Mouse (Mus musculus) limb, embryonic 13.5 days (tissue): ENCODE results near the gene Pnpla2. TPM values are rescaled to one million over a fixed set of nuclear protein-coding genes. Genes with fewer than 3 reads are reported as not detected.
A peak's percentile ranks its signal among the peaks of the same experiment; 100 is the strongest.
"Not testable (repeated sequence)": the region's sequence is repeated elsewhere in the genome, so short reads cannot be mapped to it uniquely, and the experiment has no call there.

Experiments used
- ATAC-seq: fragments of 200-750 bp; cut with Nextera tagmentation; 2 replicates; pipeline ENCODE4 v1.8.0; 2017; ENCODE audit warnings: low read depth, moderate number of reproducible peaks, moderate TSS enrichment; ENCODE audit not compliant: low FRiP score
- H3K27ac ChIP-seq: fragments of 300-500 bp; sonication (generic); 2 replicates; pipeline ENCODE4 v1.5.1; 2015; ENCODE audit warnings: inconsistent platforms, mild to moderate bottlenecking, moderate library complexity
- H3K27me3 ChIP-seq: fragments of 300-500 bp; sonication (generic); 2 replicates; pipeline ENCODE4 v1.6.1; 2015; ENCODE audit warnings: mild to moderate bottlenecking, inconsistent platforms
- H3K36me3 ChIP-seq: fragments of 300-500 bp; sonication (generic); 2 replicates; pipeline ENCODE4 v1.6.1; 2015; ENCODE audit warnings: inconsistent platforms, mild to moderate bottlenecking, moderate library complexity
- H3K4me1 ChIP-seq: fragments of 300-500 bp; sonication (generic); 2 replicates; pipeline ENCODE4 v1.6.1; 2015; ENCODE audit warnings: inconsistent platforms
- H3K4me2 ChIP-seq: fragments of 300-500 bp; sonication (generic); replicated peaks from 2 replicates; pipeline ENCODE4 v1.6.1; 2015; ENCODE audit warnings: inconsistent platforms, mild to moderate bottlenecking, moderate library complexity
- H3K4me3 ChIP-seq: fragments of 300-500 bp; sonication (generic); 2 replicates; pipeline ENCODE4 v1.5.1; 2015; ENCODE audit warnings: moderate library complexity, mild to moderate bottlenecking, inconsistent platforms
- H3K9ac ChIP-seq: fragments of 300-500 bp; sonication (generic); 2 replicates; pipeline ENCODE4 v1.6.1; 2015; ENCODE audit warnings: mild to moderate bottlenecking, inconsistent platforms
- H3K9me3 ChIP-seq: fragments of 300-500 bp; sonication (generic); 2 replicates; pipeline ENCODE4 v1.6.1; 2016; ENCODE audit warnings: inconsistent platforms
- WGBS: fragments of 180-500 bp; shearing (Covaris S2); methylation state at CpG from one replicate; pipeline ENCODE4 v1.1.7; 2015; 5-methylcytosine and 5-hydroxymethylcytosine counted together
- polyA plus RNA-seq: library from polyadenylated mRNA; unstranded; fragments of >200 nt; fragmentation: Nextera tagmentation; extraction: Ambion mirVana; gene quantifications from 2 replicates; pipeline ENCODE4 v1.2.1, GENCODE M21; 2015

The Pnpla2 gene
- polyA plus RNA-seq: 13.9 and 14.7 TPM in 2 replicates

DNA sequence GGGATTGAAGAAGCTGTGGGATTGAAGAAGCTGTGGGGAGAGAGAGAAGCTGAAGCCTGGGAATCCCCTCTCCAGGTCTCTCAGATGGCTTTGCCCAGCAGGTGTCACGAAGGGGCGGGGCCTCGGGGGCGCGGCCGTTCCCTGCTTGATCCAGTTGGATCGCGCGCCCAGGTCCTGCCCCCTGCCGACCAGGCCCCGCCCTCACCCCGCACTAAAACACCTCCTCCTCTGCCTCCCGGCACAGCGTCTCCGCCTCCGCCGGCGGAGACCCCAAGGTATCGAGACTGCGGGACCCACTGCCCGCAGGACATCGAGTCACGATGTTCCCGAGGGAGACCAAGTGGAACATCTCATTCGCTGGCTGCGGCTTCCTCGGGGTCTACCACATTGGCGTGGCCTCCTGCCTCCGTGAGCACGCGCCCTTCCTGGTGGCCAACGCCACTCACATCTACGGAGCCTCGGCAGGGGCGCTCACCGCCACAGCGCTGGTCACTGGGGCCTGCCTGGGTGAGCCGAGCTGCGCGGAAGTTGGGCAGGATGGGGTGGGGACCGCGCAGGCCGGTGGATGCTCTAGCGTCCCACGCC, at the start of gene Pnpla2:
Pnpla2 (plus strand) TSS at position 232 of the 585 bp plus-strand sequence.
- Histone ChIP-seq H3K9ac (peak within 1 kb of the TSS; percentile 72), H3K27ac (peak within 1 kb of the TSS; percentile 17; the same call in 1 of the 2 replicates), H3K27me3 (peaks cover 19% of the 10 kb centered on the region), H3K36me3 (peaks cover 27% of the 10 kb centered on the region), H3K4me2 (peak within 1 kb of the TSS; percentile 97), H3K4me1 (peaks cover 9% of the 10 kb centered on the region), H3K9me3 (no peaks in the 10 kb centered on the region), H3K4me3 (peak within 1 kb of the TSS; percentile 66)
- under 1% methylated on average over 45 of the region's 45 CpGs for WGBS
- ATAC-seq: peak; percentile 88

DNA sequence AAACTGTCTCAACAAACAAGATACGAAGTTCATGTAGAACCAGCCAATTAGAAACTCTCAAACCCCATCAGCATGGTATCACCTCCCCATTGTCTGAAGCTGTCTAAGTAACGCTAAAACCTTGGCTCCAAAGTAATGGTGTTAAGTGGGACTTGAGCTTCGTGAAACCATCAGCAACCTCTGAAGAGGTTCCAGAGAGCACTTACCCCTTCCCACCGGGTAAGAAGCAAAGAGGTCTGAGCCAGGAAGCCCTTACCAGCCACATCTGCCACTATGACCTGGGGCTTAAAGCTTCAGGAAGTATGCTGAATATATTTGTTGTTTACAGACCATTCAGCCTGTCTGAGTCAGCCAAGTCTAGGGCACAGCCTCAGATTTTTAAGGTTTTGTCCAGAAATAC, 49.5 kb upstream of the Pnpla2 start:
- Histone ChIP-seq H3K27ac (no peak overlapping the region), H3K9me3 (no peaks in the 10 kb centered on the region), H3K4me1 (peaks cover 5% of the 10 kb centered on the region), H3K4me3 (no peak overlapping the region), H3K27me3 (no peaks in the 10 kb centered on the region), H3K9ac (no peak overlapping the region), H3K36me3 (peaks cover 70% of the 10 kb centered on the region), H3K4me2 (no peak overlapping the region)
- ATAC-seq: no peak
- 81% methylated on average over 4 of the region's 4 CpGs for WGBS

GRCm38 (mm10) chr7:141407670-141408069, 47.3 kb upstream of the Pnpla2 start:
- not testable (repeated sequence) for H3K4me1 ChIP-seq, H3K4me3 ChIP-seq, H3K27me3 ChIP-seq, H3K4me2 ChIP-seq, H3K27ac ChIP-seq, ATAC-seq, H3K9ac ChIP-seq, H3K9me3 ChIP-seq
- peaks cover 62% of the 10 kb centered on the region for H3K36me3 ChIP-seq
- 97% methylated on average over 7 of the region's 7 CpGs for WGBS

- Histone ChIP-seq H3K4me3 (no peak overlapping the region), H3K4me1 (peaks cover 14% of the 10 kb centered on the region), H3K4me2 (no peak overlapping the region), H3K36me3 (peaks cover 52% of the 10 kb centered on the region), H3K27ac (no peak overlapping the region), H3K9me3 (no peaks in the 10 kb centered on the region), H3K27me3 (no peaks in the 10 kb centered on the region), H3K9ac (0 out of 2 replicates have a peak overlapping the region, but pooled peaks have one; percentile 2)
- ATAC-seq: peak; percentile 65
- WGBS: 14% methylated on average over 11 of the region's 11 CpGs
Measured at GRCm38 (mm10) chr7:141408833-141409232, 46.2 kb upstream of the Pnpla2 start.

GRCm38 (mm10) chr7:141410631-141411030, 44.4 kb upstream of the Pnpla2 start:
- no peaks in the 10 kb centered on the region for H3K27me3 ChIP-seq
- H3K36me3 ChIP-seq: peaks cover 46% of the 10 kb centered on the region
- no peak for ATAC-seq
- H3K27ac ChIP-seq: no peak overlapping the region
- no peak overlapping the region for H3K4me2 ChIP-seq
- H3K9me3 ChIP-seq: no peaks in the 10 kb centered on the region
- H3K4me1 ChIP-seq: peaks cover 14% of the 10 kb centered on the region
- H3K4me3 ChIP-seq: no peak overlapping the region
- WGBS: 91% methylated on average over 8 of the region's 8 CpGs
- no peak overlapping the region; the same call in 1 of the 2 replicates for H3K9ac ChIP-seq

GRCm38 (mm10) chr7:141411667-141412066, 43.3 kb upstream of the Pnpla2 start:
- H3K9me3 ChIP-seq: no peaks in the 10 kb centered on the region
- no peak overlapping the region for H3K4me2 ChIP-seq
- H3K36me3 ChIP-seq: peaks cover 46% of the 10 kb centered on the region
- no peak overlapping the region for H3K9ac ChIP-seq
- no peak overlapping the region for H3K4me3 ChIP-seq
- no peak for ATAC-seq
- no peak overlapping the region for H3K27ac ChIP-seq
- no peaks in the 10 kb centered on the region for H3K27me3 ChIP-seq
- peaks cover 14% of the 10 kb centered on the region for H3K4me1 ChIP-seq
- WGBS: 96% methylated on average over 1 of the region's 1 CpGs

DNA sequence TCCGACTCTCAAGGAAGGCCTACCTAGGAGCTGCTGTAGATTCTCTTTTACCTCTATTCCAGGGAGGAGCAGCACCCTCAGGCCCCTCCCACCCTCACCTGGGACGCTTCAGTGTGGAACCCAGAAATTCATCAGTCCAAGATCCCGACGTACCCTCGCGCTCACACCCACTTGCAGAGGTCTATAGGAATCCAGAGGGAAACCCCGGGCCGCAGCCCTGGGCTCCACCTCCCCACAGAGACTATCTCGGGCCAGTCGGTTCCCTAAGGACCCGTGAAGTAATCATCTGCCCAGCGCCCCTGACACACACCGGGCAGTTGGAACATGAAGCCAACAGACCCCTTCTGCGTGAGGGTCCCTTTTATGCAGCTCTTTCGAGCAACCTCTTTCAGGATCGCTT, 41.7 kb upstream of the Pnpla2 start:
- Histone ChIP-seq H3K4me1 (peaks cover 14% of the 10 kb centered on the region), H3K4me2 (peak overlapping the region; percentile 84), H3K36me3 (peaks cover 36% of the 10 kb centered on the region), H3K9ac (peak overlapping the region; percentile 87), H3K9me3 (no peaks in the 10 kb centered on the region), H3K27ac (peak overlapping the region; percentile 78), H3K27me3 (no peaks in the 10 kb centered on the region), H3K4me3 (peak overlapping the region; percentile 86)
- ATAC-seq: 0 out of 2 replicates have a peak, but pooled peaks have one; percentile 2
- 5% methylated on average over 16 of the region's 16 CpGs for WGBS

DNA sequence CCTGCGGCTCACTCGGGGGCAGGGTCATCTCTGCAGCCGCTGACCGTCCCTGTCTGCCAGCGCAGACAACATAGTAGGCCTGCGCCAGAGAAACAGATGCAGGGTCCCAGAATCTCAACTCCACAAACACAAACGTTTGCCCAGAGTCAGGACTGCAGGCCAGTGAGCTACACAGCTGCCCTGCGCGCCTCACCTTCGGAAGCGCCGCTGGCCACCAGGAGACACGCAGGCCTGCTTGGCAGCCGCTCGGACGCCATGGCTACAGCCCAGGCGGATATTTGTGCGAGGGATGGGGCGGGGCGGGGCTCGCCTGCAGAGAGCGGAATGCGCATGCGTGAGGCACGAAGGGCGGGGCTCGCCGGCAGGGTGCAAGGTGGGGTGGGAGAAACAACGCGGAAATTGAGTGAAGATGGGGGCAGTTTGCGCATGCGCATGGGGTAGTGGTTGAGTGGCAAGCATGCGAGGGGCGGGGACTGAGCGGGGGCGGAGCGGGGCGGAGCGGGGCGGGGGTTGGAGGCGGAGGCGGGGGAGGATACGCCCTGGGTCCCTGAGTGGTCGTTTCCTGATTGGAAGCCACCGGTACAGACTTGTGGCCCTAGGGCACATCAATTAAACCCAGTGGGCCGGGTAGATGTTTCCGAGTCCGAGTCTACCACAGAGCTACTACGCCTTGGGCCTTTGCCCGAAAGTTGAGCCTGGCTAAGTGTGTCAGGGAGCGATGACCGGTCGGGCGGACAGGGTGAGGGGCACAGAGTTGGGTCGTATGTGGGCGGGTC, 41.0 kb upstream of the Pnpla2 start, which contains the start of gene Gatd1:
Gatd1 (minus strand) TSS at position 328 of the 776 bp plus-strand sequence.
- 0% methylated on average over 48 of the region's 56 CpGs for WGBS
- Histone ChIP-seq H3K4me1 (peaks cover 15% of the 10 kb centered on the region), H3K4me2 (peak within 1 kb of the TSS; percentile 84), H3K9me3 (no peaks in the 10 kb centered on the region), H3K4me3 (peak within 1 kb of the TSS; percentile 86), H3K36me3 (peaks cover 29% of the 10 kb centered on the region), H3K27ac (peak within 1 kb of the TSS; percentile 78), H3K9ac (peak within 1 kb of the TSS; percentile 87), H3K27me3 (no peaks in the 10 kb centered on the region)
- peak; percentile 88 for ATAC-seq

DNA sequence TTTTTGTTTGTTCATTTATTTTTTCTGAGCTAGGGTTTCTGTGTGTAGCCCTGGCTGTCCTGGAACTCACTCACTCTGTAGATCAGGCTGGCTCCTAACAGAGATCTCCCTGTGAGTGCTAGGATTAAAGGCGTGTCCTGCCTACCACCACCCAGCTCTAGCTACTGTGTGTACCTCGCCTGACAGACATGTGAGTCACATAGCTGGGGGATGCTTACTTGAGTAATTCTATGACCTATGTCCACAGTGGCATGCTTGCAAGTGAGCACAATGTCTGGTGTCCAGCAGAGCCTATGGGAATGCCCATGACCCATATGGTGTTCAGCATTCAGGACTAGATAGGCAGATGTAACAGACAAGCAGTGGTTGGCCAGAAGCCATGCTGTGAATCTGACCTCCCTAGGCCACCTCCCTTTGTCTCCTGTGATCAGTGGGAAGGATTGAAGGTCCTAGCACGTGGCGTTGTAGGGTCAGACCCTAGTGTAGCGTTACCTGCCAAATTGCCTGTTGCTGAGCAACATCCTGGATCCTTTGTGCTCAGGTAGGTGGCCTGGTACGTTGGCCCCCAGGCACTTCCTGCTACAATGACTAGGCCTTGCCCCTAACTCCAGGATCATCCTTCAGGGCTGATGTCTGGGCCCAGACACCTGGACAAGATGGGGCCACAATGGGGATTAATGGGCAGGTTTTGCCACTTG, 38.7 kb upstream of the Pnpla2 start:
- H3K27me3 ChIP-seq: no peaks in the 10 kb centered on the region
- ATAC-seq: no peak
- no peaks in the 10 kb centered on the region for H3K9me3 ChIP-seq
- H3K9ac ChIP-seq: no peak overlapping the region
- H3K4me1 ChIP-seq: peaks cover 13% of the 10 kb centered on the region
- H3K27ac ChIP-seq: no peak overlapping the region
- H3K36me3 ChIP-seq: peaks cover 6% of the 10 kb centered on the region
- H3K4me3 ChIP-seq: no peak overlapping the region
- no peak overlapping the region for H3K4me2 ChIP-seq
- 80% methylated on average over 6 of the region's 6 CpGs for WGBS

DNA sequence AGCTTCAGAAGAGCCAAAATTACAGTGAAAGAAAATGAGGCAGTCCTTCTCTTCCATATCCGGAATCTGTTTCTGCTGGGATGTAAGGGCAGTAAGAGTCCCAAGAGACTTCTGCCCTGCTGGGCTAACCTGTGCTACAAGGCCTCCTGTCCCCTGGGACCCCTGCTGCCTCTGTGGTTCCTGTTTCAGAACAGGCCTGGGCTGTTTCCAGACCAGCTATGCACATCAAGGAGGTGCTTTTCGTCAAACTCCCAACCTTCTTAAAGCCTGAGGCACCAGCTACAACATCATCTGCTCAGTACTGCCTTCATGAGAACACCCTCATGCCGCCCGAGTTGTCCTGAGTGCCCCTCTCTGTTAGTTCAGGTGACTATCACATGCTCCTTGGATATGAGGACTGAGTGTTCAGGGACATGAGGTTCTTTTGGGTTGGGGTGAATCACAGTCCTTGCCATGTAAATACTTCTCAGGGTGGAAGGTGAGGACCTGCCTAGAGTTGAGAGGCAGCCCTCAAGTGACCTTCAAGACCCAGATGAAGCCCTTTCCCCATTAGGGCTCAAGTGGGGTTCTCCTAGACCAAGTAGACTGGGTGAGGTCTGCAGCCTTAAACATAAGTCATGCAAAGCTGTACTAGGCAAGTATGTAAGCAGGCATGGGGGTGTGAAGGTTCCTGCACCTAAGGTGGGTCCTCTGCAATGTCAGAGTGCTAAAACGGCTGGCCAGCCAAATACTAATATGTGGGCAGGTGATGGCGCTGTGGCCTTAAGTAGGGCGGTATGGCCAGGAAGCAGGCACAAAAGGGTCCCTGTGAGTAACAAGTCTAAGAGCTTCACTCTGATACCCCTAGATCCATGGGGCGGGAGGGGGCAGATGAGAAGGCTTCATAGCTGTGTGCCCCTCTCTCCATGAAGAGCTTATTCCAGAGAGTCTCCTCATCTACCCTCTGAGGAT, 37.0 kb upstream of the Pnpla2 start:
- H3K9ac ChIP-seq: no peak overlapping the region
- peaks cover 8% of the 10 kb centered on the region for H3K4me1 ChIP-seq
- H3K27ac ChIP-seq: no peak overlapping the region
- no peak for ATAC-seq
- H3K4me2 ChIP-seq: no peak overlapping the region
- no peak overlapping the region for H3K4me3 ChIP-seq
- H3K36me3 ChIP-seq: no peaks in the 10 kb centered on the region
- H3K9me3 ChIP-seq: no peaks in the 10 kb centered on the region
- no peaks in the 10 kb centered on the region for H3K27me3 ChIP-seq
- WGBS: 68% methylated on average over 8 of the region's 8 CpGs

DNA sequence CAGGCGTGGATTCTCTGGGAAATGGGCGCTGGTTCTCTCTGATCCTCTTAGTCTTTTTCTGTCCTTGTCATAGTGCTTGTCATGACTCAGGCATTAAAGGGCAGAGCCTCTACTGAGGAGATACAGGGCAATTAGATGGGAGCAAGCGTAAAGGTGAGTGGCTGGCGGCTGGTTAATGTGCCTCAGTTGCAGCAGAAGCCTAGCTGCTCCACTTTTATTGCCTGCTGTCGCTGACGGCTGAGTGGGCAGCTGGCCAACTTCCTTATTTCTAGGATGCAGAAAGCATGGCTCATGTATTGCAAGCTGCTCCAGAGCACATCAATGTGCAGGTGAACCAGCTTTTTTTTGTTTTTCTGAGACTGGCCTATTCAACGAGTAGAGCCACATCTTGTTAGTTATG, 36.0 kb upstream of the Pnpla2 start:
- H3K36me3 ChIP-seq: no peaks in the 10 kb centered on the region
- H3K9me3 ChIP-seq: no peaks in the 10 kb centered on the region
- 37% methylated on average over 7 of the region's 7 CpGs for WGBS
- H3K27me3 ChIP-seq: no peaks in the 10 kb centered on the region
- H3K4me1 ChIP-seq: peaks cover 4% of the 10 kb centered on the region
- no peak overlapping the region for H3K4me3 ChIP-seq
- H3K27ac ChIP-seq: no peak overlapping the region
- H3K9ac ChIP-seq: no peak overlapping the region
- no peak overlapping the region for H3K4me2 ChIP-seq
- ATAC-seq: no peak
